Mouse (Mus musculus) ES-E14 (cell line): Measurements from ENCODE around the gene Prkcq. TPM values are rescaled to one million over a fixed set of nuclear protein-coding genes. Genes with fewer than 3 reads are reported as not detected.

Experiments
- DNase-seq: peaks from one replicate; pipeline ENCODE4 v3.0.0-alpha.2; 2013; ENCODE audit warnings: low read depth, low spot score
- H3K27ac ChIP-seq: 2 replicates; pipeline ENCODE4 v1.5.1; 2012; ENCODE audit warnings: low read depth, mild to moderate bottlenecking, low read length, moderate library complexity, mixed read lengths; ENCODE audit not compliant: poor library complexity, insufficient read depth, severe bottlenecking
- H3K36me3 ChIP-seq: 2 replicates; pipeline ENCODE4 v1.6.1; 2012; ENCODE audit warnings: mild to moderate bottlenecking, low read length, moderate library complexity, mixed read lengths; ENCODE audit not compliant: control insufficient read depth, poor library complexity, insufficient read depth, severe bottlenecking
- H3K4me1 ChIP-seq, 2 experiments: fragments of 150-350 bp in 1 of 2; sonication (generic) in 1 of 2; 2 replicates each; pipeline ENCODE4 v1.6.1; 2012; ENCODE audit warnings: low read length in 2 of 2, mild to moderate bottlenecking in 1 of 2, mixed read lengths in 1 of 2; ENCODE audit not compliant: control insufficient read depth in 2 of 2, insufficient read depth in 2 of 2, poor library complexity in 1 of 2
- H3K4me3 ChIP-seq, 2 experiments: fragments of 150-350 bp in 1 of 2; sonication (generic) in 1 of 2; 2 replicates each; pipeline ENCODE4 v1.5.1; 2012; ENCODE audit warnings: low read length in 2 of 2, low read depth in 1 of 2, mild to moderate bottlenecking in 1 of 2, mixed read lengths in 1 of 2; ENCODE audit not compliant: insufficient read depth in 1 of 2, poor library complexity in 1 of 2, severe bottlenecking in 1 of 2
- H3K9ac ChIP-seq: 2 replicates; pipeline ENCODE4 v1.6.1; 2012; ENCODE audit warnings: low read depth, mild to moderate bottlenecking, low read length, mixed read lengths; ENCODE audit not compliant: poor library complexity, insufficient read depth, severe bottlenecking
- H3K9me3 ChIP-seq: fragments of 150-350 bp; sonication (generic); 2 replicates; pipeline ENCODE4 v1.6.1; 2012; ENCODE audit warnings: low read depth, mild to moderate bottlenecking, low read length; ENCODE audit not compliant: control insufficient read depth, insufficient read depth
- CHD2 ChIP-seq: IDR thresholded peaks from 2 replicates; pipeline ENCODE4 v1.6.1; 2014; ENCODE audit warnings: mild to moderate bottlenecking, low read depth, low read length, inconsistent platforms
- HCFC1 ChIP-seq: IDR thresholded peaks from 2 replicates; pipeline ENCODE4 v1.6.1; 2012; ENCODE audit warnings: low read length, inconsistent platforms, borderline replicate concordance; ENCODE audit not compliant: insufficient read depth
- MAFK ChIP-seq: IDR thresholded peaks from 2 replicates; pipeline ENCODE4 v1.6.1; 2014; ENCODE audit warnings: mild to moderate bottlenecking, low read depth, low read length, inconsistent platforms; ENCODE audit not compliant: insufficient read depth
- ZC3H11A ChIP-seq: IDR thresholded peaks from 2 replicates; pipeline ENCODE4 v1.6.1; 2012; ENCODE audit warnings: low read depth, mild to moderate bottlenecking, inconsistent platforms, low read length, borderline replicate concordance
- ZNF384 ChIP-seq: IDR thresholded peaks from 2 replicates; pipeline ENCODE4 v1.6.1; 2012; ENCODE audit warnings: low read depth, low read length, inconsistent platforms
- in situ Hi-C, 2 experiments: fragments of 600-800 bp; cut with MboI; formaldehyde crosslinking; loops; one replicate each; pipeline ENCODE4 v1.15.1; 2025; ENCODE audit warnings: low sequenced_read_pairs in 2 of 2, inconsistent platforms in 1 of 2; ENCODE audit not compliant: unreplicated experiment in 2 of 2
- total RNA-seq: library from RNA; depleted of rRNA; stranded (reverse); fragments of 300-350 nt; gene quantifications from 2 replicates; pipeline ENCODE4 v1.2.3, GENCODE M21; 2012

Prkcq gene
- total RNA-seq, 1 experiment: 0.09 TPM

- Histone ChIP-seq H3K9ac (no peak overlapping the region), H3K4me1 (no peaks in the 10 kb centered on the region), H3K4me3 (no peak overlapping the region), H3K36me3 (no peaks in the 10 kb centered on the region), H3K9me3 (no peaks in the 10 kb centered on the region), H3K27ac (no peak overlapping the region)
- DNase-seq: no peak
- TF ChIP-seq ZC3H11A (no peak), HCFC1 (no peak), MAFK (no peak), CHD2 (no peak), ZNF384 (no peak)
- in situ Hi-C loops: no loop called here
These were observed 121.2 kb downstream of the Prkcq start for GRCm38 (mm10) chr2:11293144-11293543.

- Histone ChIP-seq H3K9me3 (no peaks in the 10 kb centered on the region), H3K9ac (no peak overlapping the region), H3K4me1 (peaks cover 0 to 1% of the 10 kb centered on the region in 2 experiments; a peak in 1 of 4 replicates), H3K27ac (no peak overlapping the region), H3K4me3 (no peak overlapping the region), H3K36me3 (no peaks in the 10 kb centered on the region)
- in situ Hi-C loops: no loop called here
- no peak for DNase-seq
- TF ChIP-seq HCFC1 (no peak), ZNF384 (no peak), MAFK (no peak), CHD2 (no peak), ZC3H11A (no peak)
These were observed 122.8 kb downstream of the Prkcq start for GRCm38 (mm10) chr2:11294643-11295191.

DNA sequence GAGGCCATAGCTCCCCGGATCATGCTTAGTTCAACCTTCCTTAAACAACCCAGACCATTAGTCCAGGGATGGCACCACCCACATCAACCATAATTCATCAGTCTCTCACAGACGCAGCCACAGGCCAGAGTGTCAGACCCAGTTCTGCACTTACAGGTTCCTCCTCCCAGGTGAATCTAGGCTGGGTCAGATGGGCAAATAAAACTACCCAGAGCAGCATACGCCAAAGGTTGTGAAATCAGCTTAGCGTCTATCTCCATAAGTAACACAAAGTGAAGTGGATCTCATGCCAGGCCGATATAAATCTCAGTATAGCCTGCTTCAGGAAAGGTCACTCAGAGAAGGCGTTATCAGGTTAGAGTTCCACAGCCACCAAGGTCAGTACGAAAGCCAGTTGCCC lies 126.9 kb downstream of the Prkcq start:
- DNase-seq: no peak
- Histone ChIP-seq H3K4me3 (no peak overlapping the region), H3K27ac (no peak overlapping the region), H3K9ac (no peak overlapping the region), H3K4me1 (peaks cover 0 to 1% of the 10 kb centered on the region in 2 experiments; a peak in 1 of 4 replicates), H3K36me3 (no peaks in the 10 kb centered on the region), H3K9me3 (no peaks in the 10 kb centered on the region)
- in situ Hi-C loops: no loop called here
- TF ChIP-seq HCFC1: no peak
- no peak for TF ChIP-seq ZC3H11A
- no peak for TF ChIP-seq CHD2
- no peak for TF ChIP-seq MAFK
- no peak for TF ChIP-seq ZNF384

DNA sequence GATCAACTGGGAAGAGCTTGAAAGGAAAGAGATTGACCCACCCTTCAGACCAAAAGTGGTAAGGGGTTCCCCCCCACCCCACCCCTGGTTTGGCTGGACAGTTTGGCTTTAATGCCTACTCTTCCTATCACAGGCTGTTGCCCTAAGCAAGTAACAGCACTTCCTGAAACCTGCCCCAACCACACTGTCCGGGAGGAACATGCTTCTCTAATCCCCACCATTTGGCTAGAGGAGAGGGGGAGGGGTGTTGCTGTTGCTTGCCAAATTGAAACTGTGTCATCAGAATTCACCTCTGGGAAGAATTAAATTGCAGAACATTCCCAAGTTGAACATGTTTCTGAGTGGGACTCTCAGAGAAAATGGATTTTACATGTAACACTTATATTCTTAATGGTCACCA lies 127.5 kb downstream of the Prkcq start:
- peaks cover 0 to 1% of the 10 kb centered on the region in 2 experiments; a peak in 1 of 4 replicates for H3K4me1 ChIP-seq
- H3K36me3 ChIP-seq: no peaks in the 10 kb centered on the region
- H3K9me3 ChIP-seq: no peaks in the 10 kb centered on the region
- TF ChIP-seq HCFC1 (no peak), ZC3H11A (no peak), ZNF384 (no peak), CHD2 (no peak), MAFK (no peak)
- DNase-seq: no peak
- no peak overlapping the region for H3K9ac ChIP-seq
- in situ Hi-C loops: no loop called here
- no peak overlapping the region for H3K4me3 ChIP-seq
- no peak overlapping the region for H3K27ac ChIP-seq

DNA sequence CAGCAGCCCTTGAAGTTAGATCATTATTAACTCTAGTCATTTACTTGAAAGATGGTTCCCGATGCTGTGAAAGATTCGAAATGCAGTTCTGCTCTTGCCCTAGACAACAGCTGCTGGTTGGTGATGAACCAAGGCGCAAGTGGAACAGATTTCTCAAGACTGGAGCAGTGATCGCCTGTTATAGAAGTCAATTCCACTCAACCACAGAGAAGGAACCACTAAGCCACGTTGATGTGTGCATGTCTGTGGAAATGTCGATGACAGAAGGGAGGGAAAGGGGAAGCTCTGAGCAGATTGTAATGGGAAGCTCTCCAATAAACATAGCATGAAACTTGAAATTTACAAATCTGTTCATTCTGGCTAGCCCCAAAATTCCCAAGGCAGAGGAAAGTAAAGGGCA lies 128.5 kb downstream of the Prkcq start:
- Histone ChIP-seq H3K27ac (no peak overlapping the region), H3K4me1 (peaks cover 0 to 1% of the 10 kb centered on the region in 2 experiments; a peak in 1 of 4 replicates), H3K9ac (no peak overlapping the region), H3K9me3 (no peaks in the 10 kb centered on the region), H3K36me3 (no peaks in the 10 kb centered on the region), H3K4me3 (no peak overlapping the region)
- in situ Hi-C loops: no loop called here
- DNase-seq: no peak
- TF ChIP-seq ZNF384 (no peak), CHD2 (no peak), ZC3H11A (no peak), HCFC1 (no peak), MAFK (no peak)
